Mouse (Mus musculus) large intestine, adult 2 months (tissue): ENCODE data around the gene Vasp. TPM values are rescaled to one million over a fixed set of nuclear protein-coding genes. Genes with fewer than 3 reads are reported as not detected.

ENCODE experiments used
- DNase-seq: peaks from one replicate; pipeline ENCODE4 v3.0.0-alpha.2; 2012; ENCODE audit warnings: low read depth, low spot score
- WGBS: fragments of 180-500 bp; shearing (Covaris S2); methylation state at CpG from one replicate; pipeline ENCODE4 v1.1.7; 2018; 5-methylcytosine and 5-hydroxymethylcytosine counted together
- polyA plus RNA-seq: library from polyadenylated mRNA; depleted of rRNA; stranded (reverse); fragments of >200 nt; gene quantifications from 2 replicates; pipeline ENCODE4 v1.2.3, GENCODE M21; 2012

Vasp gene
- polyA plus RNA-seq, 1 experiment: 241 TPM

DNA sequence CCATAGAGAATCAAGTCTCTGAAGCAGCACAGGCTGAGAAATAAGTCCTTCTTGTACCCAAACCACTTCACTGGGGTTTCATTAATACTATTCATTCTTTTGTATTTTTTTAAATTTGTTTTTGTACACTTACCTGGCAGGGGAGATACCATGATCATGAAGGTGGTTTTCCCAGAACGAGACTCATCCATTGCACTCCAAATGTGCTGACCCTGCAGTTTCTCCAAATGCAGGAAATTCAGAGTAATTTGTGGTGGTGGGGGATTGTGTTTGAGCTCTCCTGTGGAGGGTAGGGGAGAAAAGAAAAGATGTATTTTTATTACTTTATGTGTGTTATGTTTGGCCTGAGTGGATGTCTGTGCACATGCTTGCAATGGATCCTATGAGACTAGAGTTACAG, 29.6 kb downstream of the Vasp start:
- WGBS: 92% methylated on average over 1 of the region's 1 CpGs
- DNase-seq: no peak

DNA sequence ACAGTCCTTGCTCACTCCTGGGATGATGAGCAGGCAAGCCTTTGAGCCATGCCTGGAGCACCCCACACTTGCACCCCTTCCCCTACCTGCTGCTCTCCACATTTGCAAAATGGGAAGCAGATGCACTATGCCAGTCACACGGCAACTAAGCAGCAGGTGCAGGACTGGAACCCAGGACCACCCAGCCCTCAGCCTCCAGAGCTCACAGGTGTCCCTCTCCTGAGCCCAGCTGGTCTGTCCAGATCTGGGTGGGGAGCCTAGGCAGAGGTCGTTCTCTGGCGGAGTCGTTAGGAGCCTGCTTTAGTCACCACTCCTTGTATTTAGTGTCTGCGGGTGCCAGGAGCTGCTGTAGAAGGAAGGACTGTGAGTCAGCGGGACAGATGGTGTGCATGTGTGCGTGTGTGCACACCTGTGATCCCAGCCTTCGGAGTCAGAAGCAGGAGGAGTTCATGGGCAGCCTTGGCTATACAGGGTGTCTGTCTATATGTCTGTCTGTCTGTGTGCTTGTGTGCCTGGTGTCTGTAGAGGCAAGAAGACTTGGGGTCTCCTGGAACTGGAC, 30.6 kb downstream of the Vasp start:
- no peak for DNase-seq
- 29% methylated on average over 8 of the region's 8 CpGs for WGBS

DNA sequence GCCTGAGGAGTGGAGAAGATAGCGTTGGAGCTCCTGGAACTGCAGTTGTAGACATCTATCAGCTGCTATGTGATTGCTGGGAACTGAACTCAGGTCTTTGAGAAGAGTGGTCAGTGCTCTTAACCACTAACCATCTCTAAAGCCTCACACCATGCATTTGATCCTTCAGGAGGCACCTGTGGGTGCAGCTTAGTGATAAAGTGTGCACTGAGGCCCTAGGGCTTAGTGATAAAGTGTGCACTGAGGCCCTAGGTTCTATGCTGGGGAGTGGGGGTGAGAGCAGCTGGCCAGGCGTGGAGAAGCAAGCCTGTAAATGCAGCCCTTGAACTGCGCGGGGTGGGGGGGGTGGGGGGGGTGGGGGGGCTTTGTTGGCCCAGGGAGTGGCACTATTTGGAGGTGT, 31.6 kb downstream of the Vasp start:
- WGBS: 28% methylated on average over 4 of the region's 4 CpGs

GRCm38 (mm10) chr7:19239423-19239822, 32.2 kb downstream of the Vasp start:
- 0% methylated on average over 1 of the region's 1 CpGs for WGBS
- DNase-seq: peak; percentile 93

More for the DNA sequence above, 31.6 kb downstream of the Vasp start:
- DNase-seq: no peak

GRCm38 (mm10) chr7:19238344-19238743, 33.3 kb downstream of the Vasp start:
- 93% methylated on average over 4 of the region's 4 CpGs for WGBS
- no peak for DNase-seq

- no peak for DNase-seq
- 27% methylated on average over 2 of the region's 2 CpGs for WGBS
Observed at GRCm38 (mm10) chr7:19236411-19236810, 35.2 kb downstream of the Vasp start.

GRCm38 (mm10) chr7:19235092-19235671, 36.4 kb downstream of the Vasp start:
- DNase-seq: peak; percentile 60
- 30% methylated on average over 2 of the region's 2 CpGs for WGBS

DNA sequence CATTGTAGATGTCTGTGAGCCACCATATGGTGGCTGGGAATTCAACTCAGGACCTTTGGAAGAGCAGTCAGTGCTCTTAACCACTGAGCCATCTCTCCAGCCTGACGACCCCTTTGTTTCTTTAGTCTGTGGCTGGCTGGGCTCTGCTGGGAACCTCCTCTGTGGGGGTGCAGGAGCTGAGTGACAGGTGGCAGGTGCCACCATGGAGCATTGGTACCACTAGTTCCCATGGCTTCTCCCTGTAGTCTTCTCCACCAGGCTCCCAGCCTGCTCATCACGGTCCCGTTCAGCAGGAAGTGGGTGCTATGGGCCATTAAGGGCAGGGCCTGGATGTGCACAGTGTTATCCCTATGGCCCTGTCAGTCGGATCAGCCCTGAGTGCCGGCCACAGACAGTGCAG, 37.0 kb downstream of the Vasp start:
- 33% methylated on average over 5 of the region's 5 CpGs for WGBS
- no peak for DNase-seq

- WGBS: 27% methylated on average over 3 of the region's 3 CpGs
- DNase-seq: peak; percentile 75
Observed at GRCm38 (mm10) chr7:19231849-19232248, 39.8 kb downstream of the Vasp start.

- WGBS: 78% methylated on average over 5 of the region's 5 CpGs
- DNase-seq: no peak
Observed at GRCm38 (mm10) chr7:19230899-19231298, 40.7 kb downstream of the Vasp start.

GRCm38 (mm10) chr7:19230041-19230580, 41.5 kb downstream of the Vasp start:
- WGBS: 31% methylated on average over 2 of the region's 2 CpGs
- DNase-seq: no peak

GRCm38 (mm10) chr7:19229404-19229803, 42.2 kb downstream of the Vasp start:
- DNase-seq: no peak
- WGBS: 7% methylated on average over 5 of the region's 5 CpGs

GRCm38 (mm10) chr7:19228793-19229148, 42.8 kb downstream of the Vasp start:
- DNase-seq: no peak
- under 1% methylated on average over 14 of the region's 14 CpGs for WGBS

GRCm38 (mm10) chr7:19227883-19228792, 43.5 kb downstream of the Vasp start, which contains the start of gene Opa3:
Gene Opa3, plus strand, starts transcription at chr7:19228334.
- WGBS: under 1% methylated on average over 91 of the region's 91 CpGs
- DNase-seq: peak; percentile 100

GRCm38 (mm10) chr7:19226817-19227797, 44.5 kb downstream of the Vasp start:
- 23% methylated on average over 20 of the region's 20 CpGs for WGBS
- DNase-seq: no peak

- DNase-seq: no peak
- WGBS: 45% methylated on average over 4 of the region's 4 CpGs
Observed at GRCm38 (mm10) chr7:19224933-19225332, 46.7 kb downstream of the Vasp start.

DNA sequence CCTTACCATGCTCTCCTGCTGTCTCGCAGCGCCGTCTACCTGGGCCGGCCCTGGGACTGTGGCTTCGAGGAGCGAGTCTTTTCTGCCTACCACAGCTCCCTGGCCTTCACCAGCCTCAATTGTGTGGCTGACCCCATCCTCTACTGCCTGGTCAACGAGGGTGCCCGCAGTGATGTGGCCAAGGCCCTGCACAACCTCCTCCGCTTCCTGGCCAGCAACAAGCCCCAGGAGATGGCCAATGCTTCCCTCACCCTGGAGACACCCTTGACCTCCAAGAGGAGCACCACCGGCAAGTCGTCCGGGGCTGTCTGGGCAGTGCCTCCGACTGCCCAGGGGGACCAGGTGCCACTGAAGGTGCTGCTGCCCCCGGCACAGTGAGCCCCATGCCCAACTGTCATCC, 48.7 kb downstream of the Vasp start:
- DNase-seq: no peak
- WGBS: 87% methylated on average over 14 of the region's 14 CpGs

DNA sequence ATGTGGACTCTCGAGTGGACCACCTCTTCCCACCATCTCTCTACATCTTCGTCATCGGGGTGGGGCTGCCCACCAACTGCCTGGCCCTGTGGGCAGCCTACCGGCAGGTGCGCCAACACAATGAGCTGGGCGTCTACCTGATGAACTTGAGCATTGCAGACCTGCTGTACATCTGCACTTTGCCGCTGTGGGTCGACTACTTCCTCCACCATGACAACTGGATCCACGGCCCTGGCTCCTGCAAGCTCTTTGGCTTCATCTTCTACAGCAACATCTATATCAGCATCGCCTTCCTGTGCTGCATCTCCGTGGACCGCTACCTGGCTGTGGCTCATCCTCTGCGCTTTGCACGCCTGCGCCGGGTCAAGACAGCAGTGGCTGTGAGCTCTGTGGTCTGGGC, 49.4 kb downstream of the Vasp start:
- 92% methylated on average over 16 of the region's 16 CpGs for WGBS

DNA sequence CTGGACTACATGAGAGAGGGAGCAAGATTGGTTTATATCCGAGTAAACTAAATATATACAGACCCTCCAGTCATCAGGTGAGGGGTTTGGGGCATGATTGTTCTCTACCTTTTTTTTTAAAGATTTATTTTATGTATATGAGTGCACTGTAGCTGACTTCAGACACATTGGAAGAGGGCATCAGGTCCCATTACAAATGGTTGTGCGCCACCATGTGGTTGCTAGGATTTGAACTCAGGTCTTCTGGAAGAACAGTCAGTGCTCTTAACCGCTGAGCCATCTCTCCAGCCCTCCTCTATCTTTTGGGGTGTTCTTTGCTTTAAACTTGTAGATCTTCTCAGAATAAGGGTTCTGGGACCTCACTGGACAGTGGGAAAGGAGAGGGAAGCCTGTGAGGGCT, 51.6 kb downstream of the Vasp start:
- no peak for DNase-seq
- WGBS: 63% methylated on average over 3 of the region's 3 CpGs

More for the DNA sequence above, 49.4 kb downstream of the Vasp start:
- no peak for DNase-seq
